8 mouse cellular contexts compared by ENCODE assay signal in the genomic region with DNA sequence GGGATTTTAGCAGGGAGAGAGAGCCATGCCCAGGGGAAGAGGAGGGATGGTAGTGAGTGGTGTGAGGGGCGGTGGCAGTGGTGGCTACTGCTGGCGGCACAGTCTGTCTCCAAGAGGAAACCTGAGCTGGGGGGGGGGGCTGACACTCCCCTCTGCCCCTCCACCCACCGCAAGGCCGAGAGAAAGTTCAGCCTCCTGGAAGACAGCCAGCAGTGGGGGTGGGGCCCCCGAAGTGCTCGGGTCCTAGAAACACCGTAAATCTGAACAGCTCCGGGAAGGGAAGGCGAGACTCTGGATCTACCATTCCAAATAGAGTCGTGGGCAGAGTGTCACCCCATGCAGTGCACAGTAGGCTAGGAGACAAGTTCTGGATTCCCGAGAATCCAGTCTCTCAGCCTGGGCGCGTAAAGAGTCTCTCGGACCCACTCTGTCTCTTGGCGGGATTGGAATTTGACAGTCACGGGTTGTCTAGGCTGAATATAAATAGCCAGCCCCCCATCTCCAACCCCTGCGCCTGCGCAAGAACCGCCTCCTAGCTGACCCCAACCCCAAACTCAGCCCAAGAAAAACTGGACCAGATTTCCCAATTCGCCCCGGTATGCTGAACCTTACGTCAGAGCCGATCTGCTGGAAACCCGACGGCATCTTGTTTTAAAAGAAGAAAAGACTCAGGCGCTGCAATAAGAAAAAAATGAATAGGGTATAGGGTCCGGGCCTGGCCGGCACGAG. TPM values are rescaled to one million over a fixed set of nuclear protein-coding genes. Genes with fewer than 3 reads are reported as not detected.
DNase-seq lines count a peak whose midpoint lies in the region; ATAC-seq lines count a peak whose summit lies in the region.

No protein-coding gene starts in this region.

- H3K27ac ChIP-seq in heart, embryonic 15.5 days = peak overlapping the region; percentile 95
- H3K27ac ChIP-seq in midbrain, embryonic 14.5 days (replicated peaks; ENCODE audit: low read depth, low read length) = no peak overlapping the region

- intact Hi-C loops in left cerebral cortex, postnatal 25 days (cut with DNase I) = loop anchor here (1.0 kb wide), 1 partner anchor 13 kb away; no protein-coding TSS in a partner anchor

- peaks cover 28% of the 10 kb centered on the region for H3K4me1 ChIP-seq in heart, embryonic 15.5 days (replicated peaks)
- H3K4me1 ChIP-seq in midbrain, embryonic 14.5 days (ENCODE audit: control insufficient read depth, insufficient read depth, low read length) = peaks cover 9% of the 10 kb centered on the region

- peak; percentile 20 for ATAC-seq in erythroblast, adult 5-6 weeks (replicated peaks; ENCODE audit: low FRiP score, poor library complexity, severe bottlenecking)
- peak; percentile 81 for ATAC-seq in heart, embryonic 15.5 days (replicated peaks; ENCODE audit: insufficient number of reproducible peaks, insufficient read depth, low FRiP score, low read depth)
- peak; percentile 44; the same call in 1 of the 2 replicates for ATAC-seq in midbrain, embryonic 14.5 days (ENCODE audit: low FRiP score, low TSS enrichment)

- H3K9me3 ChIP-seq in heart, embryonic 15.5 days (replicated peaks) = no peaks in the 10 kb centered on the region
- H3K9me3 ChIP-seq in midbrain, embryonic 14.5 days (ENCODE audit: control insufficient read depth, low read length) = no peaks in the 10 kb centered on the region

- peak overlapping the region; percentile 84 for H3K4me2 ChIP-seq in heart, embryonic 15.5 days
- H3K4me2 ChIP-seq in midbrain, embryonic 14.5 days (ENCODE audit: low read length) = peak overlapping the region; percentile 56

- peak overlapping the region; percentile 59 for H3K9ac ChIP-seq in heart, embryonic 15.5 days
- peak overlapping the region; percentile 29; the same call in 1 of the 2 replicates for H3K9ac ChIP-seq in midbrain, embryonic 14.5 days (replicated peaks; ENCODE audit: low read length)

- peak overlapping the region; percentile 59 for H3K4me3 ChIP-seq in heart, embryonic 15.5 days
- peak overlapping the region; percentile 41 for H3K4me3 ChIP-seq in midbrain, embryonic 14.5 days (replicated peaks; ENCODE audit: low read depth, low read length)

- DNase-seq in right cerebral cortex, postnatal 4 days = peak; percentile 23
- DNase-seq in right cerebral cortex, postnatal 10 days (ENCODE audit: low spot score in 2 of 2) = no peak
- DNase-seq in kidney, postnatal 10 days = peak; percentile 77
- DNase-seq in midbrain, embryonic 14.5 days = peak; percentile 47
- no peak for DNase-seq in retina, embryonic 14.5 days (ENCODE audit: low spot score)
- DNase-seq in left cerebral cortex, postnatal 25 days (ENCODE audit: low spot score in 2 of 2) = no peak

- H3K27me3 ChIP-seq in heart, embryonic 15.5 days = no peaks in the 10 kb centered on the region
- peaks cover 5% of the 10 kb centered on the region; the same call in 1 of the 2 replicates for H3K27me3 ChIP-seq in midbrain, embryonic 14.5 days (ENCODE audit: control insufficient read depth, insufficient read depth, low read length)

- peaks cover 23% of the 10 kb centered on the region for H3K36me3 ChIP-seq in heart, embryonic 15.5 days
- H3K36me3 ChIP-seq in midbrain, embryonic 14.5 days (ENCODE audit: control insufficient read depth, insufficient read depth, low read length) = 0 out of 2 replicates have a peak, but pooled peaks cover 2% of the 10 kb centered on the region

- 5% methylated on average over 29 of the region's 29 CpGs for WGBS in heart, embryonic 15.5 days
- WGBS in midbrain, embryonic 14.5 days = 2% methylated on average over 29 of the region's 29 CpGs

RNA-seq across cellular contexts. Expression of a gene that starts 0.5 kb away (rescaled TPM):
- 31.3 and 37.9 TPM in 2 replicates for total RNA-seq in erythroblast, adult 5-6 weeks (2015; ENCODE audit: low replicate concordance)
- total RNA-seq in erythroblast, adult 5-6 weeks (2017; ENCODE audit: low replicate concordance) = 98.1 and 151 TPM in 2 replicates
- 42.0 and 42.6 TPM in 2 replicates for polyA plus RNA-seq in heart, embryonic 15.5 days (2015; fragmentation: Nextera tagmentation; extraction: Ambion mirVana)
- polyA plus RNA-seq in midbrain, embryonic 14.5 days (2014; fragmentation: Nextera tagmentation; extraction: Ambion mirVana) = 2.2 and 4.5 TPM in 2 replicates
- 1 to 10 TPM; 2.3 to 3.5 TPM for total RNA-seq in left cerebral cortex, postnatal 25 days (2021)

RNA-seq across cellular contexts. Expression of a gene that starts 11.9 kb away (rescaled TPM):
- not detected in 2 replicates for total RNA-seq in erythroblast, adult 5-6 weeks (2015; ENCODE audit: low replicate concordance)
- 5.0 TPM in 1 of 2 replicates, not detected in the other for total RNA-seq in erythroblast, adult 5-6 weeks (2017; ENCODE audit: low replicate concordance)
- 5.5 and 5.7 TPM in 2 replicates for polyA plus RNA-seq in heart, embryonic 15.5 days (2015; fragmentation: Nextera tagmentation; extraction: Ambion mirVana)
- polyA plus RNA-seq in midbrain, embryonic 14.5 days (2014; fragmentation: Nextera tagmentation; extraction: Ambion mirVana) = 4.3 and 10.4 TPM in 2 replicates
- total RNA-seq in left cerebral cortex, postnatal 25 days (2021) = 10 to 100 TPM in 1 of 2 experiments, 1 to 10 TPM in 1; 6.1 to 10.7 TPM

RNA-seq across cellular contexts. Expression of a gene that starts 17.1 kb away (rescaled TPM):
- total RNA-seq in erythroblast, adult 5-6 weeks (2015; ENCODE audit: low replicate concordance) = not detected in 2 replicates
- total RNA-seq in erythroblast, adult 5-6 weeks (2017; ENCODE audit: low replicate concordance) = not detected in 2 replicates
- polyA plus RNA-seq in heart, embryonic 15.5 days (2015; fragmentation: Nextera tagmentation; extraction: Ambion mirVana) = 3.8 and 13.9 TPM in 2 replicates
- polyA plus RNA-seq in midbrain, embryonic 14.5 days (2014; fragmentation: Nextera tagmentation; extraction: Ambion mirVana) = 0.20 TPM in 1 of 2 replicates, not detected in the other
- not detected for total RNA-seq in left cerebral cortex, postnatal 25 days (2021)

RNA-seq across cellular contexts. Expression of a gene that starts 25.7 kb away (rescaled TPM):
- total RNA-seq in erythroblast, adult 5-6 weeks (2015; ENCODE audit: low replicate concordance) = 340 and 374 TPM in 2 replicates
- 154 and 205 TPM in 2 replicates for total RNA-seq in erythroblast, adult 5-6 weeks (2017; ENCODE audit: low replicate concordance)
- polyA plus RNA-seq in heart, embryonic 15.5 days (2015; fragmentation: Nextera tagmentation; extraction: Ambion mirVana) = 975 and 1,130 TPM in 2 replicates
- polyA plus RNA-seq in midbrain, embryonic 14.5 days (2014; fragmentation: Nextera tagmentation; extraction: Ambion mirVana) = 1,083 and 1,099 TPM in 2 replicates
- 100 to 1,000 TPM; 425 to 450 TPM for total RNA-seq in left cerebral cortex, postnatal 25 days (2021)

RNA-seq across cellular contexts. Expression of a gene that starts 33.5 kb away (rescaled TPM):
- total RNA-seq in erythroblast, adult 5-6 weeks (2015; ENCODE audit: low replicate concordance) = 48.1 and 52.3 TPM in 2 replicates
- total RNA-seq in erythroblast, adult 5-6 weeks (2017; ENCODE audit: low replicate concordance) = 10.8 and 12.5 TPM in 2 replicates
- polyA plus RNA-seq in heart, embryonic 15.5 days (2015; fragmentation: Nextera tagmentation; extraction: Ambion mirVana) = 19.9 and 21.6 TPM in 2 replicates
- polyA plus RNA-seq in midbrain, embryonic 14.5 days (2014; fragmentation: Nextera tagmentation; extraction: Ambion mirVana) = 24.4 and 39.0 TPM in 2 replicates
- 100 to 1,000 TPM; 117 to 129 TPM for total RNA-seq in left cerebral cortex, postnatal 25 days (2021)

Comparison
In these comparisons a context has a peak if more than half of its experiments do, and no peak if none do; other contexts are left out.
1. DNase-seq: peak in right cerebral cortex, postnatal 4 days (single experiment), kidney, postnatal 10 days (single experiment) and midbrain, embryonic 14.5 days (single experiment); none in right cerebral cortex, postnatal 10 days (0 of 2), retina, embryonic 14.5 days (single experiment) and left cerebral cortex, postnatal 25 days (0 of 2).
2. ATAC-seq: peak in every context shown above with its lines; median percentile 81 in heart, embryonic 15.5 days; 44 in midbrain, embryonic 14.5 days; 20 in erythroblast, adult 5-6 weeks.
3. RNA of a gene that starts 0.5 kb away (total RNA-seq): 31.3 to 151 TPM in erythroblast, adult 5-6 weeks; 2.3 to 3.5 TPM in left cerebral cortex, postnatal 25 days; every median in the first group is over 4 times any median in the second.